Mouse (Mus musculus) skeletal muscle tissue, adult 2 months (tissue): ENCODE data around the gene Exo1.

Source experiments
- DNase-seq: peaks from one replicate; pipeline ENCODE4 v3.0.0-alpha.2; 2012; ENCODE audit warnings: low read depth, low spot score

Gene Exo1

DNA sequence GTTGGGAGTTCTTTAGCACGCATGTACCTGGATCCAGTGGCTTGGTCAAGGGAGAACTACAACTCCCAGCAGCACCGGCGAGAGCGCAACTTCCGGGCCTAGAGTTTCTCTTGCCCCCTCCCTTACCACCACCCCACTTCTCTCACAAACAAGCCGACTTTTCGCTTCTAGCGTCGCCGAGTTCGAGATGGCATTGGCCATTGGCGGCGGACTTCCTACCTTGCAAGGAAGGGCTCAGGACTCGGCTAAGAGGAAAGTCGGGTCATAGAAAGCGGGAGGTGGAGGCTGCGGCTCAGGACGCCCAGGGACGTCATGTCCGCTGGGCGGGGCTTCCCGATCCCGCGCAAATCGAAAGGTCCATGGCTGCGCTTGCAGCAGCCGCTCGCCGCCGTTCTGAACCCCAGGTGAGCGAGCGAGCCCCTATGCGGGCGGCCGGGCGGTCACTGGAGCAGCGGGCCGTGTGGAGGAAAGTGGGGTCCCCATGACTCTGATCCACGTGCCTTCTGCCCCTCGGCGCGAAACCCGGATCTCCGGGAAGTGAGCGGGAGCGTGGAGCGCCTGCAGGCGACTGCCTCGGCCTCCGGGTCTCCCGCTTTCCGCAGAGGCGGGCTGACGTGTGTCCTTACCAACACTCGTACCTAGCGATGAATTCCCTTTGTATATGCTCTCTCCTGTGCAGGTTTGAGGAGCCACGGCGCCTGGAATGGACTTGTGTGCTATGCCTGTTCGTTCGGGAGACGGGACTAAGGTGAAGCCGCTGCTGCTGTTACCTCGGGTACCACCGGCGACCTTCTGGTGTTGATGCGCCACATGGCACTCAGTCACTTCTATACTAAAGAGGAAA, at the start of gene Exo1:
Exo1 (plus strand) TSS at position 129 of the 844 bp plus-strand sequence.
- DNase-seq, result peak; percentile 54

DNA sequence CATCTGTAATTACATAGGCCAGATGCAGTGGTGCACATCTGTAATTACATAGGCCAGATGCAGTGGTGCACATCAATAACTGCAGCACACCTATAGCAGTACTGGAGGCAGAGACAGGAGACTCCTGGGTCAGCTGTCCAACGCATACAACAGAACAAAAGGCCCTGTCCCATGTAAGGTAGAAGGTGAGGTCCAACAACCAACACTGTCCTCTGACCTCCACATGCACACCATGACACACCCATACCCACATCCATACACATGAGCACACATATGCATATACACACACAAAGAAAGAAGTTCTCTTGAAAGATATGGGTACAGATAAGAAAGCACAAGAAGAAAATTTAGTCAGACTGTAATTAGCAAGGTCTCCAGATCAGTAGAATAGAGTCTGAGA, 24.9 kb upstream of the Exo1 start:
- DNase-seq, result no peak

DNA sequence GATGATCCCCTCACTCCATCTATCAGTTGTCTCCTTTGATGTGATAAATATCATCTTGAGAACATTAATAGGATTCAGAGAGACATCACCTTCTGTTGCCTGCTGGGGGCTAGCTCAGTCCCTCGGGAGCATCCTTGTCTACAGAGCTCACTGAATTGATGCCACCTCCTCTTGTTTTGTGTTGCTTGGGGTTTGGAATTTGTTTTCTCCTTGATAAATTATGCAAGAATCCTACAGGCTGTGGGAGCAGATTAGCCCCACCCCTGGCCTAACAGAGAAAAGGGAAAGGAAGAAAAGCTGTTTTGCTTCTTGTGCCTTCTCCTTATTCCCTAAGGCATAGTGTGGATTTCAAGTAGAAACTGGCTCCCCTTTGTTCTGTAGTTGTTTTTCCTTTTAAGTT, 13.3 kb upstream of the Exo1 start:
- no peak for DNase-seq

DNA sequence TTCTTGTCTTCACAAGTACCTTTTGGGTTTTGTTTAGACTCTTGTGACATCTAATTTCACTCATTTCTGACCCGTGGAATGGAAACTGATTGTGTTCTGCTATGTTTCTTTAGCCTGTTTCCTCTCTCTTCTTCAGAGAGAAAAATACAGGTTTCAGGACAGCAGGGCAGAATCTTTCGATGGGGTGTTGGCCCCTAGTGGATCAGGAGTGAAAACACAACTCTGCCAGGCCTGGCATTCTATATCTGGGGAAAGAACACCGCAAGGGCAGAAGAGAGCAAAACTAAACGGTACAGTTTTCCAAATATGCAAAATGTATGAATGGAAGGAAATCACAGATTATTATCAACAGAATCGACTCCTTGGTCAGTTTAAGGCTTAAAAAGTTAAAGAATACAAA, 12.8 kb upstream of the Exo1 start:
- DNase-seq, result no peak

DNA sequence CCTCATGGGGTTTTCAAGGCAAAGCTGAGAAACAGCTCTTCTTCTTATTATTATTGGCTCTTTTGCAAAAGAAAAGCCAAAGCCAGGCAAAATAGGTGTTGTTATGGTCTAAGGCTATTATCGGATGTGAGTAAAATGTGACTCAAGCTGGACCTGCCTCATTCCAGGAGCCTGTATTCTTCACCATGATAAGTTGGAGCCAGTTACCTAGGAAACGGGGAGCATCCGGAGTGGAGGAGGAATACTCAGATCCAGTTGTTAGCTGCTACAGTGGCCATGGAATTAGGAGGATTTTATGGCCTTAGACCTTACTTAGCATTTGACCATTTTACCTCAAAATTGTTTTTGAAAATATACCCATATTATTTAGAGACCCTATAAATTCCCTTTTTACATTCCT, 9.7 kb upstream of the Exo1 start:
- no peak for DNase-seq

DNA sequence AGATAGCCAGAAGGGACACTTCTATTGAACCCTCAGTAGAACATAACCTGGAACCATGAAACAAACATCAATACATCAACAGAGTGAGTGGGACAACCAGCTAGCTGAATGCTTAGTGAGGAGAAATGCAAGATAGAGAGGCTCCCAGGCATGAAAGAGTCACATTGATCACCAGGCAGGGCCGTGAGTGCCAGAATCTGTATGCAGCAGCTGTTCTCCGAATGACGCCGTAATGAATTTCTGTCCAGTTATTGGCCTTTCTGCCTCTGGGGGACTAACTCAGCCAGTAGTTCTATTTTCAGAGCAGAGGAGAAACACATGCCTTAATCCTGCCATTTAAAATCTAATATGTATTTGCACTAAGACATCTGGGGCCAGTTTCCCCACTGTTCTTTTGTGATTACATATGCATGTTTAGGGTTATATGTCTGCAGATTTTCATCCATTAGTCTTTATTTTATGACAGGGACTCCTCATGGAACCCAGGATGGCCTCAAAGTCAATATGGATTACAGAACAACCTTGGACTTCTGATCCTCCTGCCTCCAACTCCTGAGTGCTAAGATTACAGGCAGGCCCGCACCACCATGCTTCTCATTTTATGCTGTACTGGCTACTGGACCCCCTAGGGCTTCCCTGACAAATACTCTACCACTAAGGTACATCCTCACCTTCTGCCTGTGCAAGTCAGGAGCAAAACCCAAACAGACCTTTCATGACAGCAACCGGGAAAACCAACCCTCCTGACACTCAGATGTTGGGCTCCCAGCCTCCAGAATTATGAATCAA, 8.2 kb upstream of the Exo1 start:
- DNase-seq, result no peak

DNA sequence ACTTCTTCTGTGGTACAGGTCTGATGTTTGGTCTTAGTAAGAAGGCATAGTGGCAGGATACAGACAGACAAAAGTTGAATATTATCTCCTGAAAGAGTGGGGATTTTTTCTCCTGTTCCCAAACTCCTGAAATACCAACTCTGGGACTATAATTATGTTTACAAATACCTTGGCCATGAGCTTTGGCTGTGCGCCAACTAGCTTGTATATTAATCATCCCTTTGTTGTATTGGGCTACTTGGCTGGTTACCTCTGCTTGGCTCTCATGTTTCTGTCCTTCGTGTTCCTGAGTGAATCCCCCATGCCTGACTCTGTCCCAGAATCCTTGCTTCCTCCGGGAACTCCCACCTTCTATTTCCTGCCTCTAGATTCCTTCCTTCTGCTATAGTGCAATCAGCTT, 3.0 kb downstream of the Exo1 start:
- DNase-seq, result no peak

DNA sequence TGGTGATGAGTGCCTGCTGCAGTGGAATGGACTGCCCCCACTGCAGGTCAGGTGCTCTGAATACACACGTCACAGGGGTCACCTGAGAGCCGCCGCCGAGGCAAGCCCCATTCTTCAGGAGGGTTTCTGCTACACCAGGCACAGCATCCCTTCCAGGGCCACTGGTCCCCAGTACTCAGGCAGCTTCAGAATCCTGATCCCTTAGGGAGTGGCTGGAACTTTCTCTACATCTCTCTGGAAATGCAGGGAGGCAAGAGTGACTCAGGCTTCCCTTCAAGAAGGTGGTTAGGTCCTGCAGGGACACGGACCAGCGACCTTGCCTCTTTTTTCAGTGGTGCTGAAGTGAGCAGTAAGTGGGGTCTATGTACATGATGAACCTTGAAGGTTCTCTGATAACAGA, 12.9 kb downstream of the Exo1 start:
- DNase-seq, result no peak

DNA sequence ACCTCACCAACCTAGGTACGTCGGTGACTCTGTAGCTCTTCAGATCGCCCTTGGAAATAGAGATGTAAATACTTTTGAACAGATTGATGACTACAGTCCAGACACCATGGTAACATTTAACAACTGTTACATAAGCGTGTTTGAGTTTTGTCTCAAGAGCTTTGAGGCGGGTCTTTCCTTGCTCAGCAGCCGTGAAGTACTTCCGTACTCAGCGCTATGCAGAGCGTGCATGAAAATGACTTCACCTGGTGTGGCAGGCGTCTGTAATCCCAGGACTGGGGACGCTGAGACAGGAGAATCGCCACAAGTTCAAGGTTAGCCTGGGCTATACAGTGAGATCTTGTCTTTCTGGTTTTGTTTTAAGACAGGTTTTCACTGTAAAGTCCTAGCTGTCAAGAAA, 13.3 kb downstream of the Exo1 start:
- DNase-seq, result no peak

DNA sequence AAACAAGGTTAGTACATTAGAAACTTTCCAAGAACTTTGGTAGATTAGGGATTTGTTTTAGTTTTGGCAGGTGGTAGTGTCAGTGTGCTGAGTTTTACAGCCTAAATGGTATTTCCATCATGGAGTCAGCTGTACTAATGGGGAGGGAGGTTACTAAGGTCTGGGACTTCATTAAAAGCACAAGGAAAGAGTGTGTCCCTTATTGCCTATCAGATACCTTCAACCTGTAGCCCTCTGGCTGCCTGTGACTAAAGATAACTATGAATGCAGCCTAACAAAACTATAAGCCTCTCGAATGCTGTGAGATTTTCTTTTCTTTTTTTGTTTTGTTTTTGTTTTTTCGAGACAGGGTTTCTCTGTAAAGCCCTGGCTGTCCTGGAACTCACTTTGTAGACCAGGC, 30.8 kb downstream of the Exo1 start:
- no peak for DNase-seq

DNA sequence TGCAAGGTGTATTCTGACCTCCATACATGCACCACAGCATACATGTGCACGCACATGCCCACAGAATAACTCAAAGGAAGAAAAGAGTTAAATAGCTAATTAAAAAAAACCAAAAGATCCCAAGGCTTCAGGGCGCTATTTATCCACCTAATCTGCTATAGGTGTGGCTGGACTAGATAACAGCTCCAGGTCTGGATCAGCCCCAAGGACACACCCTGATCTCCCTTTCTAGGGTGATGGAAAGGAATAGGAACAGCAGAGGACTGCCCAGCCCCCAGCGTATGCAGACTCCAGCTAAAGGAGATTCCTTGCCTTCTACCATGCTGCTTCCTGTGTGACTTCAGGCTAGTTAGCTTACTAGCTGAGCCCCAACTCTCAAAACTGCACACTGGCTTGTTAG, 31.7 kb downstream of the Exo1 start:
- DNase-seq, result no peak

DNA sequence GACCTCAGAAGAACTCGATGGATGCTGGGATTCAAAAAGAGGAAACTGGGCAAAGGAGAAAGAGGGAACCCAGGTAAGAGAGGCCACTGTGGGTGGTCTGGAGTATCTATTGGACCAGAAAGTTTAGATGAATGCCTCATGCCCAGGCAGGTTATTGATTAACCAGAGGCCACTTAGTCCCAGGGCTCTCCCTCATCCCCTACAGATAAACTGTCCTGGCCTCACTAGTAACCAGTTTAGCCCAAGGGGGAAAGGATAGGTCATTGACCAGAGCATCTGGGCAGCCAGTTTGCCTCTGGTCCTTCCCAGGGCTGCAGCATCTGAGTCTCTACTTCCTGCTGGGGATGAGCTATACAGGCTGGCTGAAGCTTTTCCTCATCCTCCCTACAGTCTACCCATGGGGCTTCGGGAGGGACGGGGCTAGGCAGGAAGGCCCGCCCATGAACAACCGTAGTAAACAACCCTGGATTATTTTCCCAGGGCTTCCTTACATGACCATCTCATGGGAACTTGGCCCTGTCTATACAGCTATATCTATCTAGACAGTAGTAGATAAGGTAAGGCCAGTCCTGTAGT, 33.4 kb downstream of the Exo1 start:
- DNase-seq, result no peak

DNA sequence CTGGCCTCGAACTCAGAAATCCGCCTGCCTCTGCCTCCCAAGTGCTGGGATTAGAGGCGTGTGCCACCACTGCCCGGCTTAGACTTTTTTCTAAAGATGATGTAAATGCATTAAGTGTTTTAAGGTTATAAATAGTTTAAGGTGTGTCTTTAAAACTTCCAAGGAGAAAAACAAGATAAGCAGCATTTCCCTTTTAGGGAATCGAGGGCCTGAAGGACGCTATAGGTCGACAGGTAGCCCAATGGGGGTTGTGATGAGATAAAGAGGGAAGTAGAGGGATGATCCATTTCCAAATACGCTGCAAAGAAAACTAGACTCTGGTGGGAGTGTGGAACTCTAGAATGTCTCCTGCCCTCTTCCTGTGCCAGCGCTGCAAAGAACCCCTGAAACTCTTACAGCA, 39.6 kb downstream of the Exo1 start, which contains the start of gene Gm38100:
Gm38100 (plus strand) TSS at position 301 of the 400 bp plus-strand sequence.
- DNase-seq, result no peak

DNA sequence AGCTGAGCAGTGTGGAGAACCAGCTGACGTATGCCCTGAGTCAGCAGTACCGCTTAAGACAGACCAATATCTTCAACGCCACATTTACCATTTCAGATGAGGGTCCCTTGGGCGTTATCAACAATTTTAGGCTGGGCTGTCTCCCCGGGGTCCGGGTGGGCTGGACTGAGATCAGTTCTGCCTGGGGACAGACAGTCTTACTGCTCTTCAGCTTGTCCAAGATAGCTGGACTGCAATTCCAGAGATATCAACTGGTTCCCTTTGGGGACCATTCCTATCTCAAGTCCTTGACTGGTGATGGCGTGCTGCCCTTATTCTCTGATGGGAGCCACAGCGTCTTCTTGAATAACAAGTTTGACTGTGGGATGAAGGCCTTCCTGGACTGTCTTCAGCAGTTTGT, 40.7 kb downstream of the Exo1 start:
- no peak for DNase-seq

DNA sequence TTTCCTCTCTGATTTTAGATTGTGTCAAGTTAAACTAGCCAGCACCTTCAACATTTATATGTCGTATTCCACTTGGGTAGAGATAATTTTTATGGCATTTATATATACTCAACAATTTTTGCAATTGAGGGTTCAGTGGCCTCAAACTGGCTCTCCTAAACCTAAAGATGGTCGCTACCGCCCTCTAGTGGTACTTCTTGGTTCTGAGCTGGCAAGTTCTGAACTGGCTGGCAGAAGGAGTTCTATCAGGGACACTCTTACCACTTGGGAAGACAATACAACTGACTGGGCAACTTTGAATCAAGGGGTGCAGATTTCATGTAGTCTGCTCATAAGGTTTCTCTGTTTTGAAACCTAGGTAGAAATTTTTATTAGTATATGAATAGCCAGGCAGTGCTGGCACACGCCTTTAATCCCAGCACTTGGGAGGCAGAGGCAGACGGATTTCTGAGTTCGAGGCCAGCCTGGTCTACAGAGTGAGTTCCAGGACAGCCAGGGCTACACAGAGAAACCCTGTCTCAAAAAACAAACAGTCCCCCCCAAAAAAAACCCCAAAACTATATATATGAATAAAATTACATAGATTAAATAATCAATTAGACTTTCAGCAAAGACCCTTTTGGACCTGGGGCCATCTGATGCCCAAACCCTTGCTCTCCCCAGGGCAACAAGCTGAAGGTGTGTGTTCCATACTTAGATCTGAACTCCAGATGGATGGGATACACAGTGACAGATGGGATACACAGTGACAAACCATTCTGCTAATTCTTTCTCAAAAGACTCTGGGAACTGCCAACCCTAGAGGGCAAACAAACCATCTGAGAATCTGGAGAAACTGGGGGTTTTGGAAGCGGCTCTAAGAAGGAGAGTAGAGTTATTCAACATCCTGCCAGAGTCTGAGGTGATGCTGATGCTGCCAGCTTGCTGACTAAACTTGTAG, 43.7 kb downstream of the Exo1 start:
- peak; percentile 48 for DNase-seq

DNA sequence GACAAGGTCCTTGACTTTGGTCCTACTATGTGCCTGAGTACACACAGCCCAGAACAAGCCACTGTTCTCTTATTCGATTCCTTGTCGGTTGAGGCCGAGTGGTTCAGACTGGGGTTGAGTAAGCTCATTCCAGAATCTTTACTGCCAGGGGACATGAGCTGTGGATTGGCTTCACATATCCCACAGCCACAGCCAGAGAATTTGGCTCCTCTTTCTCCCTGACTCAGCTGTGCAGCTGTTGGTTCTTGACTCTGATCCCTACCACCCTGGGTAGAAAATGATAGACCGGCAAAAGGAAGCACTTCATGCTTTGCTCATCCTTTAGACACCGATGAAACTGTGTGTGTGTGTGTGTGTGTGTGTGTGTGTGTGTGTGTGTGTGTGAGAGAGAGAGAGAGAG, 51.0 kb downstream of the Exo1 start:
- peak; percentile 18 for DNase-seq

DNA sequence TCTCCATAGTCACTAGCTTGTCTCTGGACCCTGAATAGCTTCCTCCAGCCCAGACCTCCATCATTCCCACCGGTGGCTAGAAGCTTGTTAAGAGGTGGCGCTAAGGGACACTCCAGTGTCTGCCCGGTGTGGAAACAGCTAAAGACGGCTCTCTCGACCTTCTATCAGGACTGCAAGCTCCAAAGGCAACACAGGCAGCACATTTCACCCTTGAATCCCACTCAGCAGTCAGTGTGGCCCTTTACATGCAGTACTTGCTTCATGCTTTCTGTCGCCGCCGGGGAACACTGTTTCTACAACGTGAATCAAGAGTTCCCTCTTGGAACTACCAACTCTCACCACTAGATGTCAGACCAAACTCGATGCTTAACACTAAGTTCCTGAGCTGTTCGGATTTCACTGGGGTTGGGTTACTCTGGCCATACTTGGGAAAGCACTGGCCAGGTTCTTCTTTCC, 55.9 kb downstream of the Exo1 start:
- DNase-seq, result peak; percentile 44

DNA sequence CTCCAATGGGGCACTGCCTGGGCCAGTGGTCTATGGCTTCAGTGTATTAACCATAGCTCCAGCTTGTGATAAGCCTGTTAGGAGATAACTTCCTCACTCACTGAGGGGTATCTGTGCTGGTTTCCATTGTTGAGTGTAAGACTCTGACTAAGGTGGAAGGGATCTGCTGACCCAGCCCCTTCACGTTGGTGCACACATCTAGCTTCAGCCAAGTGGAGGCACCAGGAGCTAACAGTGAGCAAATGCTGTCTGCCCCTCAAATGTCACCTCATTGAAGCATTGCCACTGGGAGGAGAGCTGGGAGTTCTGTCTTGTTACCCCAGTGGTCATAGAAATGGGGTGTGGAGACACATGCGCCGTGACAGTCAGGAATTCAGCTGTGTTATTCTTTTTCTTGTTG, 58.4 kb downstream of the Exo1 start:
- DNase-seq, result no peak

DNA sequence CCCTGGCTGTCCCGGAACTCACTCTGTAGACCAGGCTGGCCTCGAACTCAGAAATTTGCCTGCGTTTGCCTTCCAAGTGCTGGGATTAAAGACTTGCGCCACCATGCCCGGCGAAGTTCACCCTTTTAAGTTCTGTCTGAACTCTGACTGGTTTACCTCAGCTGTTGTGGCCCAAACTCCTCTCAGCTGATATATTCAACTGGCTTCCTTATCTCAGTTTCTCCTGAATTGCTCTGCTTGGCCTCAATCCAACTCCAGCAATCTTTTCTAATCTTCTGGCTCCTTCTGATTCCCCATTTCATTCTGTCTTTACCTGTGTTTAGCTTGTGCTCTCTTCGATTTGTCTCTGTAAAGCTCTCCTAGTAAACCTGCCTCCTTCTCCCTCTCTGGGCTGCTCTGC, 62.8 kb downstream of the Exo1 start:
- no peak for DNase-seq

DNA sequence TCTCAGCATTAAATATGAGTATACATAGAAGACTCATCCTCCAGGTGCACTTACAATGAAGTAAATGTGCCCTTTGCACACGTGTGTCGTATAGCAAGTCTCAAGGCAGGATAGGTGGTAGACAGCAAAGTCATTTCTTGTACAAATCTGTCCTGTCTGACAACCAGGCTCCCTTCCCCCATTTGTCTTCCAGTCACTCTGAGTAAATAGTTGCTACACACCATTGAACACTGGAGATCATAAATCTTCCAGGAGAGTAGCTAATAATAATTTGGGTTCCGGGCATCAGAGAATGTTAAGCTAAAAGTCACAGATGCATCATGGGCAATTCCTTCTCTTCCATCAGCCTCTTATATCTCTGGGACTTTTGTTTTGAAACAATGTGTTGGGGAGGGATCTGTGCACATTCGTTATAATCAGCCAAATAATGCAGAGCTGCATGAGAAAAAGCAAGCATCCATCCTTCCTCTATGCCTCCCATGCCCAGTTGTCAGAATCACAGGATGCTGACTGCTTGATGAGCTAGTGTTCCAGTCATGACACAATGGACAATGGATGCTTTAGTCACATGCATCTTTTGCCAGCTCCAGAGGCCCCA, 66.4 kb downstream of the Exo1 start:
- DNase-seq, result no peak

DNA sequence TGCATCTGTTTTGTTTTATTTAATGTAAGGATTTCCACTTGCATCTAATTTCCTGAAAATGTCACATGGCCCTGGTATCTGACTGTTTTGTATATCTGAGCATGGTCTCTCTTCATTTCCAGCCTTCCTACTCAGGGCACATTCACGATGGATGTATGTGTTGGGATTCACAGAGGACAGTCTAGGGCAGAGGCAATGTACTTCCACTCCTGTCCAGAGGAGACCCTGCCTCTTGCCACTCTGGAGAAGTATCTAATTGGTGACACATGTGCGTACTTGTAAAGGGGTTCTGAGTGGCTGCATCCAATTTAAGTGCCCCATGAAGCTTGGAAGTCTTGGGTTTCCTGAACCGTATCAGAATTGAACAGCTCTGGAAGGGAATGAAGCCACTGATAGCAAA, 70.0 kb downstream of the Exo1 start:
- no peak for DNase-seq
